Mouse (Mus musculus): ENCODE measurements at regions not wholly inside any gene's neighbourhood (a gene's known extent, or its start where the extent isn't known, plus 50 kb on each side); places are given as distances from the start of the nearest gene placed in this dataset.
A peak's percentile ranks its signal among the peaks of the same experiment; 100 is the strongest.

- no peak for DNase-seq
- intact Hi-C loops (cut with DNase I) = no loop called here
These were observed 645.6 kb upstream of the Zfp804a start for GRCm38 (mm10) chr2:81407372-81407771.

DNA sequence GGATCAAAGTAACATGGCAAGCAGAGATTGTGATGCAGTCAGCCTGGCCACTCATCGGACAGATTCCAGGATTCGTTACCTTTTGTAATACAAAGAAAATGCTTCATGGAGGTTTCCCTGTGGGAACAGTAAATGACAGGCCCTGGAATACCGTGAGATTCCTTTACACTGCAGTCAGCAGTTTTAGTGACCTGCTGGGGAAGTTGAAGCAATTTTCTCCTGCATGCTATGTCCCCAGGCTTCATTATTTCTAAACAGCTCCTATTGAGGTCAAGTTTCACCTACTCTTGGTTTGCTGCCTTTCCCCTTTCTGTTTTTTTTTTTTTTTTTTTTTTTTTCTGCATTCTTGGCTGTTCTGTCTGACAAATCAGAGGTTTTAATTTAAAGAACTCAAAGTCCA is 641.3 kb upstream of the Zfp804a start:
- DNase-seq = no peak
- intact Hi-C loops (cut with DNase I) = no loop called here

DNA sequence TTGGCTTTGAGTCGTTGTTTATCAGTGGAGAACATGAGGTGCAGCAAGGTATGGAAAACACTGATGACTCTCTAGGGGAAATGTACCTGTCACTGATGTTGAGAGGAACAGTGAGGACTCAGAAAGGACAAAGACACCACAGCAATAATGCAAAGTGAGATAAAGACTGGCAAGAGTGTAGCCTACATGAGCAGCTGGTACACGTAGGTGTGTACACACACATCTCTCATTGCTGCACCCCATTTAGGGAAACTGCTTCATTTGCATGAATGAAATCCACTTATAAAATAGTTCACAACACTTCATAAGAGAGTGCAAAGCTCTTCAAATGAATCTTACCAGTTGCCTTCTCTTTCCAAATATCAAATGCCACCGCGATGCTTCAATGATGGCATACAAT is 621.6 kb upstream of the Zfp804a start:
- no peak for DNase-seq
- intact Hi-C loops (cut with DNase I) = no loop called here

- DNase-seq = no peak
- intact Hi-C loops (cut with DNase I) = no loop called here
These were observed 613.9 kb upstream of the Zfp804a start for GRCm38 (mm10) chr2:81439082-81439481.

DNA sequence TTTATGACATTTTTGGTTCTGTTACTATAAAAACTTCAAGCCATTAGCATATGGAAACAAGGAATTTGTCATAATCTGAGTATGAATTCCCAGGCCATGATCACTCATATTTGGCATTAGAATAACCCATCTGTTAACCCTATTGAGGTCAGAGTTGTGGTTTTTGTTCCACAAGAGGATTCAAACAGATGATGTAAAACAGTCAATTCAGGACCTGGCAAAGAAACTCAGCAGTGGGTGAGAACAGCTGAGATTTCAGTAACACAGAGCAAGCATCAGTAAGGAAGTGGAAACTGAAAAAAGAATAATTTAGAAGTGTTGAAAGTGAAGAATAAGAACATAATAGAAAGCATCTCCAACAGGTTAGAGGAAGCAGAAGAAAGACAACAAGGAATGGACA is 612.1 kb upstream of the Zfp804a start:
- intact Hi-C loops (cut with DNase I) = no loop called here
- DNase-seq = no peak

DNA sequence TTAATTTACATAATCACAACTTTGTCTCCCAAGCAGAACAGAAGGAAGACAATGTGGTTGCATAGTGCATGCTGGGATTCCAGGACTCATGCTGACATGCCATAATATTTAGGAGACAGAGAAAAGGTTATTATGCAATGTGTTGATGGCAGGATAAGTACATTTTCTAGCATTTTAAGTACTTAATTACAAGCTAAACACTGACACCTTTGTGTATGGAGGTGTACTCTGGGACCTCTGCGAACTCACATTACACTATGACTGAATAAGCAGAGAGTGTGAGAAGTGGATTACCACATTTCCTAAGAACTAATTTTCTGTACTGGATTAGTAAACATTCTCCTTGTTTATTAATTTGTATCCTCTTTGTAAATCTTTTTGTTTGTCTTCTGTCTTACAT is 602.5 kb upstream of the Zfp804a start:
- intact Hi-C loops (cut with DNase I) = no loop called here
- no peak for DNase-seq

DNA sequence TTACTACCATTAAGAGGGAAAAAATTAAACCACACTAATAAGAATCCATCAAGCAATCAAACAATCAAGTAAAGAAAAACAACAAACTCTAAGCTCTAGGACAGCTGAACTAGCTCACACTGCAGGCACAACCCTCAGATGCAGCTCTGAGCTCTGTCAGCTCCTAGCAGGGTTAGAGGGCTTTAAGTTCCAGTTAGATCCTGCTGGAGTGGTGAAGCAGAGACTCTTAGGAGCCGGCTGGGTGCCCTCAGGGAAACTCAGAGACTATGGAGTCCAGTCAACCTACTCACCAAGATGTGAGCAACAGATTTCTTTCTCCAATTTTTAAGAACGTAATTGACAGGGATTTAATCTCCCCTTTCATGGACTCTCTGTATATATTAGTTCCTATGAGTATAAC is 564.2 kb upstream of the Zfp804a start:
- intact Hi-C loops (cut with DNase I) = no loop called here
- DNase-seq = no peak

DNA sequence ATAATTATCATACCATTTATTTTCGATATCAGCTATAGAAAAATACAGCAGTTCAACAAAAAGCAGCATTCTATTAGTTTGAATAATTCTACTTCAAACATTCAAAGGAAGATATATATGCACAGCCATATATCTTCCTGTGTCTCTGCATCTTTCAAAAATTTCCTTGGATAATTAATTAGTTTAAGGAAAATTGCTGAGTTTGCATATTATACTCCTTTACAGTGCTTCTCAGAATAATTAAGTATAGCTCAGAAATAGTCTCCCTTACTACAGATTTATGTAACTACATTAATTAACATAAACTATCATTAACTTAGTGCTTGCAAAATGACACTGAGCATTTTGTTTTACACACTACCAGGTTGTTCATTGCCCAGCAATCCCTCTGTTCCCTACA is 546.0 kb upstream of the Zfp804a start:
- intact Hi-C loops (cut with DNase I) = no loop called here
- DNase-seq = no peak

DNA sequence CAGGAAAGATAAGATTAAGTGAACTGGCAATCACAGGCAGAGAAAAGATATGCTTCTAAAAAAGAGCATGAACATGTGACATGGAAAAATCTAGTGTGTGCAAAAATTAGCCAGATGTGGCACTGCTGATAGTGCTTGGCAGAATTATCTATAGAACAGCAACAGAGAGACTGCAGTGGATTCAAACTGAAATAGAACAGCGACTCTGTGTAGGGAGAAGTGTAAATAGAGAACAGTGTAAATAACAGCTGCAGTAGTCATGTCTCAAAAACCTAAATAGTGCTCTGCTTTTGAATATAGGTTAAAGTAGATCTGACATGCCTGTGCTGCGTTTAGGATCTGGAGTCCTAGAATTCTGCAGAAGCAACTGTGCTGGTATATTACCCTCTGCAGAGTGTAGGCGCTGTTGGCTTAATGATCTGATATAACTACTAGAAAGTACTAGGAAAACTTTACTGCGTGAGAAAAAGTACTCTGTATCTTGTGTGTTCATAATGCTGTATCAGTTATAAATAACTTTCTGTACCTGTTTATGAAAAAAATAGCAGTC is 539.9 kb upstream of the Zfp804a start:
- intact Hi-C loops (cut with DNase I) = no loop called here
- DNase-seq = no peak

- intact Hi-C loops (cut with DNase I) = no loop called here
- DNase-seq = no peak
These were observed 514.9 kb upstream of the Zfp804a start for GRCm38 (mm10) chr2:81538111-81538510.

- peak; percentile 0 to 1 for DNase-seq
- intact Hi-C loops (cut with DNase I) = no loop called here
These were observed 503.9 kb upstream of the Zfp804a start for GRCm38 (mm10) chr2:81549158-81549557.

DNA sequence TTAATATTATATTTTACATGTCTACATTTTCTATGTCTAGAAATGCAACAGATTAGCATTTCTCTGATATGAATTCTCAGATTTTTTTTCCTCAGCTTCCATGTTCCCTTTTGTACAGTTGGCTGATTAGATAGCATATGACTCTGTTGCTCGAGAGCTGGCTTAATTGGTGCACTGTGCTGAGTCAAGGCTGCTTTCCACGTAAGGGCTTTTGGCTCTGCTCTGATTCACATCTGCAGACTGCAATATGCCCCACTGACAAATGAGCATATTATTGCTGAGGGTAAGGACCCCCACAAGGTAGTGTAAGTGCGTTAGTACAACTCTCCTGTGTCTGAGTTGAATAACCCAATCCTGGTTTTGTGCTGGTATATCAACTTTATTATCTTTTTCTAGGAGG is 470.9 kb upstream of the Zfp804a start:
- DNase-seq = no peak
- intact Hi-C loops (cut with DNase I) = no loop called here

Data from heart, postnatal 10 days (tissue).